Mouse (Mus musculus) ES-E14 (cell line): ENCODE results near the gene Gm281.

ENCODE experiments used
- CHD2 ChIP-seq: IDR thresholded peaks from 2 replicates; pipeline ENCODE4 v1.6.1; 2014; ENCODE audit warnings: mild to moderate bottlenecking, low read depth, low read length, inconsistent platforms
- HCFC1 ChIP-seq: IDR thresholded peaks from 2 replicates; pipeline ENCODE4 v1.6.1; 2012; ENCODE audit warnings: low read length, inconsistent platforms, borderline replicate concordance; ENCODE audit not compliant: insufficient read depth
- MAFK ChIP-seq: IDR thresholded peaks from 2 replicates; pipeline ENCODE4 v1.6.1; 2014; ENCODE audit warnings: mild to moderate bottlenecking, low read depth, low read length, inconsistent platforms; ENCODE audit not compliant: insufficient read depth
- ZC3H11A ChIP-seq: IDR thresholded peaks from 2 replicates; pipeline ENCODE4 v1.6.1; 2012; ENCODE audit warnings: low read depth, mild to moderate bottlenecking, inconsistent platforms, low read length, borderline replicate concordance
- ZNF384 ChIP-seq: IDR thresholded peaks from 2 replicates; pipeline ENCODE4 v1.6.1; 2012; ENCODE audit warnings: low read depth, low read length, inconsistent platforms

DNA sequence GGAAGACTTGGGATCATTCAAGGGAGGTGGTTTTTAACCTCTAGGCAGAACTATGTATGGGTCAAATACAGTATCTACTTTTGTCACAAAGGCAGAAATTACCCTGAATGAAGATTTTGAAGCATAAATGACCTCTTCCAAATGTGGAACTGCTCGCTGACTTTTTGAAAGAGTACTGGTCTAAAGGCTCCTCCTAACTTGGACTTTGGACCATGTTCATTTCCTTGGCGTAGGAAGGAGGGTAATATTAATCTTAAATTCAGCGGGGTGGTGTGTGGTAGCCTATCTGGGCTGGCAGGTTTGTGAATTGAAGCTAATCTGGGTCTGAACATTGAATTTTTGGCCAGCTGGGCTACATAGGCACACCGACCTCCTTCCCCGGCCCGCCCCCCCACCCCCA lies 48.2 kb upstream of the Gm281 start:
- no peak for TF ChIP-seq ZC3H11A
- TF ChIP-seq ZNF384: no peak
- TF ChIP-seq HCFC1: no peak
- TF ChIP-seq CHD2: no peak
- no peak for TF ChIP-seq MAFK
